Mouse (Mus musculus) cerebellum, postnatal 36 days (tissue): ENCODE measurements around the gene Gm11549.

Source experiments
- DNase-seq, 2 experiments: peaks; one replicate each; pipeline ENCODE4 v3.0.0; 2021 to 2022; ENCODE audit warnings: mixed read lengths in 2 of 2

Gm11549 gene

DNA sequence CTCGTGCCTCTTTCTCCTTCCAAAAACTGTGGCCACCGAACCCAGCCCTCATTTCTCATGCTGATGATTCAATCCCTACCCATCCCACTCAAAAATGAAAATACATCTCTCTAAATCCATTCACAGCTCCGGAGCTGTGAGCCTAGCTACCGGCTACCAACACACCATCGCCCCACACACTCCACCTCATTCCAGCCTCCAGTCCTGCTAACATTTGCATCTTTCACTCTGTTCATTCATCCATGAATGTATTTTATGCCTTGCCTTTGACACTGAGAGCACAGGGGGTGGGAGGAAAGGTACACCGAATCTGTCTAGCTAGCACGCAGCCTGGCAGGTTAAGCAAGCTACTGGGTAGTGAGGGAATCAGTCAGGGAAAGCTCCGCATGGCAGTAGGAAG lies 42.8 kb downstream of the Gm11549 start:
- no peak for DNase-seq

DNA sequence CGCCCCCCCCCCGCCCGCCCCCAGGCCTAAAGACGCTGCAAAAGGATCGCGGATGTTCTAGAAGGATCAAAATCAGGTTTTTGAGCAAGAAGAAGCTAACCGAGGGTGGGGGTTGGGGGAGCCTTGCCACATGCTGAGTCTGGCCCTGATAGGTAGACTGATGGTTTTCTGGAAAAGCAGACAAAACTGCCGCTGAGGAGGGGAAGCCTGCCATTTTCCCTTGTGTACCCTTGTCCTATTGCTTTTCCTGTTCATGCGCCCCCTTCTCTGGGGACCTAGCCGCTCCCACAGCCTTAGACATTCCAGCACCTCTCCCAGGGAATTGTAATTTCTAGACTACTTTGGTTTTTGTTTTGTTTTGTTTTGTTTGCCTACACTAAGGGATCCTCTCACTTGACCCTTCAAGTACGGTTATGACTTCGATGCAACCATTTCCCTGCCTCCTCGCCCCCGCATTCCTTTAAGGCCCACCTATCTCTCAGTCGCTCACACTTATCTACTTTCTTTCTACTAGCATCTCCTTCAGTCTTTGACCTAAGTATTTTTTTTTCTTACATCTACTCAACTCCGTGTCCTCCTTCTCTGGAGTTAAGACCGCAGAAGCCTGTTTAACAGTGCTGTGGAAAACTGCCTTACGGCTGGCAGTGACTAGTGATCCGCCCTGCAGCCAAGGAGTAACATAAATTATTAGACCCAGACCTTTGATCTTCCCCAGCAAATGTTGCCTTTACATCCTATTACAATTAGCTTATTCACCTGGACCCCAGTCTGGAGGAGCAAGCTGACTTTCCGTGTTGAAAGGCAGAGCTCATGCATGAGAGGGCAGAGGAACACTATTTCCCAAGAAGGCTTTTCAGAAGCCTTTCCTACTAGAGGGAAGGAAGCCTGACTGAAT lies 45.1 kb downstream of the Gm11549 start:
- DNase-seq, result peak in 1 of 2 experiments; percentile 13

DNA sequence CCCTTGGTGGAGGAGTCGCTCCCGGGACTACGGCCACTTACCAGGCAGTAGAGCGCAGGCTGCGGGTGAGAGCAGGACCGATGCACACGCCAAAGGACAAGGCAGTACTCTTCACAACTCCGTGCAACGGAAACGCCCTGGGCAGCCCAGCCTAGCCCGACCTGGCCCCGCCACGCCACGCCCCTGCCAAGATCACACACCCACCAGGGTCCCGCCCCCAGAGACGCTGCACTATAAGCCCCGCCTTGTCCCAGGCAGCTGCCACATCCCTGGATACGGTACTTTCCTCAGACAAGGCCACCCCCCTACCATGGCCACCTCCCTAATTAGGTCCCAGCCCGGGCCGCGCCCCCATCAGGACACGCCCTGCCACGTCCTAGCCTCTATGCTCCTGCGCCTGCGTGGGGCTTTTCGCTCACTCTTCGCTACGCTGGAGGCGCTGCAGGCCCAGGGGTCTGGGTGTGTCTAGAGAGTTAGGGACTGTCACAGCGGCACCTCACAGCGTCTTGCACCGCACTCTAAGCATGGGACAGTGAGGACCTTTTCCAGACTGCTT lies 46.0 kb downstream of the Gm11549 start, which contains the start of the genes Anxa5 and 1810062G17Rik:
TSS of gene Anxa5 (minus strand) at position 363 of the 556 bp plus-strand sequence.
TSS of gene 1810062G17Rik (plus strand) at position 406 of the 556 bp plus-strand sequence.
- peak; percentile 82 to 87 for DNase-seq

DNA sequence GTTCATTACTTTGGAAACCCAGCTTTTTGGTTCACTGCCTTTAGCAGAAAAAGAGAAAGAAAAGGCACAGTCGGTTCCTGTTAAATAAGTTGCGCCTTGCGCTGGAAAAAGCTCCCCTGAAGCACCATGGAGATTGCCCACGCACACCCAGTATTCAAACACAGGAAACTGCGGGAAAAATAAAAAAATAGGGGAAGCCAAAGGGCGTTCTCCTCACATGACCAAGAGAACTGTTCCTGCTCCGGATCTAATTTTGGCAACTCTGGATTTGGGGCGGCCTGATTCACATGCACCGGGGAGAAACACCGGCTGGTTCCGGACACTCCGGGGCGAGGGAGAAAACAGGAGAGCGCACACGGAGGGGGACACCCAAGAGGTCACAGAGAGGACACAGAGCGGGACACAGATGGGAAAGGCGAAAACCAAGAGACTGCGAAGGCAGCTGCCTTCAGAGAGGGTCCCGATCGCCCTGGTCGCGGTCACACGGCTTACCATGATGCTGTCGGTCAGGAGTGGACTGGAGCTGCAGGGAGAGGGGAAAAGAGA lies 46.6 kb downstream of the Gm11549 start:
- peak; percentile 24 to 35 for DNase-seq

DNA sequence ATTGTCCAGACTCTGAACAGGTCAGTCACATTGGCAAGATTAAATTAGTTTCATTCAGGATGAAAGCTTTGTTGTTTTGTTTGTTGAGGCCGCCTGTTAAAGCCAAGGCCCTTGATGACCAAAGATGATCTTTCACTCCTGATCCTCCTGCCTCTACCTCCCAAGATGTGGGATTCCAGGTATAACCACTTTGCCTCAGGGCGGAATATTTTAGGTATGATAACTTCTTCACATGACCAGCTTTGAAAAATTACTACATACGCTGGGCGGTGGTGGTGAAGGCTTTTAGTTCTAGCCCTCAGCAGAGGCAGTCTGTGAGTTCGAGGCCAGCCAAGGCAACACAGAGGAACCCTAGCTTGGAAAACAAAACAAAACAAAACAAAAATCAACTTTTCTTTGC lies 47.2 kb downstream of the Gm11549 start:
- DNase-seq, result no peak

DNA sequence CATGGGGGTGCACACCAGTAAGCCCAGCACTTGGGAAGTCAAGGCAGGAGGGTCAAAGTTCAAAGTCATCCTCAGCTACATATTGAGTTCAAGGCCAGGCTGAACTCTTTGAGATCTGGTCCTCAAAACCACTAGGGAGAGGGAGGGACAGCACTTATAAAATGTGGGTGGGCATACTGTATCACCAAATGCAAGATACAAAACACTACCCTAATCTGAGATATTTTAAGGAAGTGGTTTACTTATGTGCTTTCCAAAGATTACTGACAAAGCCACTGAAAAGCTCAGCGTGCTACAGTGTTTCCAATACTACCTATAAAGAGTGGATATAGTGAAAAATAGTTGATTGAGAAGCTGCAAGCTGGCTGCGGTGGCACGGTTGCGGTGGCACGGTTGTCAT lies 48.4 kb downstream of the Gm11549 start:
- DNase-seq, result no peak

DNA sequence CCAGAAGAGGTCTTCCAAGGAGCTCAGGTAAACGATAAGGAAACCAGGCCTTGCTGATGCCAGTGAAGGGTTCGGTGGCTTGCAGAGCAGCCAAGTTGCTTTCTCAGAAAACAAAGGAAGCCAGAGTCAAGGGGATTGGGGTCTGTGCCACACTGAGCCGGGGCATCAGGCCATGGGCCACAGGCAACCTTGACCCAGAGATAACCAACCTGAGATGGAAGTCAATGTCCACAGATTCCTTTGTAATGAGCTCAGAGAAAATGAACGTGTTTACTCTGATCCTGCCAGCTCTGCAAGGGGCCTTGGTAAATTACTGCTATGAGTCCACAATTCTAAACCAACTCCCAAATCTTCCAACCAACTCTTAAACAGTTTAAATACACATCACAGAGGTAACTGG lies 49.8 kb downstream of the Gm11549 start:
- DNase-seq, result no peak

DNA sequence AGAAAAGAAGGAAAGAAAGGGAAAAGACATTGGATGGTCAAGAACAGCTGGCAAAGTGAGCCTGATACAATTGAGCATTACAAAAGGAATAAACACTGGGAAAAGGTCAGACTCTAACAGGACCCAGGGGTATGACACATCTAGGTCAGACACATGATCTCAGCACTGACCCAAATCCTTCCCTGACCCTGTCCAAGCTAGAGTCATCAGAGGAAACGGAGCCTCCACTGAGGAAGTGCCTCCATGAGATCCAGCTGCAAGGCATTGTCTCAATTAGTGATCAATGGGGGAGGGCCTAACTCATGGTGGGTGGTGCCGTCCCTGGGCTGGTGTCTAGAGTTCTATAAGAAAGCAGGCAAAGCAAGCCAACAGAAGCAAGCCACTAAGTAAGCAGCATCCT lies 52.7 kb downstream of the Gm11549 start:
- DNase-seq, result no peak

DNA sequence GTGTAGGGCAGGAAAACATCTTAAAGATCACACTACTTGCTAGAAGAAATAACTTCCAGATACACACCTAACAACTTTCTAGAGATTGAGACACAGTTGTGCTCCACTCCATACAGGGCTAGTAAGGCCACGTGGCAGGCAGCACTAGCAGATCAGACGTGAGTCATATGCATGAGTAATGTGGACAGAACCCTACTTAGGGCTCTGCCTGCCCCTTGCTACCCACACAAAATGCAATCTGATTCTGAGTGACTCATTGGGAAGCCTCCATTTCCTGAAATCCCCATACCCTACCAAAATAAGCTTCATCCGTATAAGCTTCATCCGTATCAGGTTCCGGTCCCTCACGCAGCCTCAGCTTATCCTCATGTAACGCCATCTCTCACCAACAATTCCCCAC lies 54.0 kb downstream of the Gm11549 start:
- no peak for DNase-seq

DNA sequence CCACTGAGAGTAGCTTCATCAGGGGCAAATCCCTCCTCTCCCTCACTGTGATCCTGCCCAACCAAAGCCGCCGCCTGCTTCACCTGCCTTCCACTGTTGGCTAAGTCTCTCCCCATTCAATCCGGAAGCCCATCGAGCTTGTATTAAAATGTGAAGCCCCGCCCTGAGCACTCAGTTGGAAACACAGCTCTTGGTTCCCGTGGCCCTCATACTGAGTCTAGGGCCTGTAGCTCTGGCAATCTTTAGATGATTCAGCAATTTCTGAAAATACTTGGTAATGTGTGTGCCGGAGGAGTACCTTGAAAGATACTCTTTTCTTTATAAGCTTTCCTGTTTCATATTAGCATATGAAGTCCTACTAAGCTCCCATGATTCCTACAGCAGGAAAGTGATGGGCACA lies 56.1 kb downstream of the Gm11549 start:
- DNase-seq, result no peak
